Mouse (Mus musculus): Measurements from ENCODE around the gene Fitm1. TPM values are rescaled to one million over a fixed set of nuclear protein-coding genes. Genes with fewer than 3 reads are reported as not detected.

The Fitm1 gene
- total RNA-seq, 2 experiments from 2014 or later = not detected

Other genes with a start within 250 kb of the Fitm1 start
- gene Dhrs4, start 96.9 kb upstream of the Fitm1 start, total RNA-seq (2021) = 10 to 100 TPM; 20.7 to 22.1 TPM
- 10 to 100 TPM; 47.0 to 66.6 TPM for gene Carmil3, start 85.0 kb upstream of the Fitm1 start, total RNA-seq (2021)
- 100 to 1,000 TPM; 664 to 669 TPM for gene Cpne6, start 65.2 kb upstream of the Fitm1 start, total RNA-seq (2021)
- 1 to 10 TPM; 2.1 to 2.2 TPM for gene Nrl, start 50.6 kb upstream of the Fitm1 start, total RNA-seq (2021)
- 10 to 100 TPM; 37.2 to 37.8 TPM for gene Pck2, start 35.4 kb upstream of the Fitm1 start, total RNA-seq (2021)
- gene Dcaf11, start 15.6 kb upstream of the Fitm1 start, total RNA-seq (2021) = 10 to 100 TPM; 72.7 to 86.4 TPM
- gene A730061H03Rik, start 15.2 kb upstream of the Fitm1 start, total RNA-seq (2021) = under 1 TPM; 0.89 to 0.92 TPM
- 10 to 100 TPM; 49.3 to 56.6 TPM for gene Psme1, start 2.5 kb downstream of the Fitm1 start, total RNA-seq (2021)
- 10 to 100 TPM; 47.2 to 56.6 TPM for gene Emc9, start 9.7 kb downstream of the Fitm1 start, total RNA-seq (2021)
- gene Psme2, start 15.5 kb downstream of the Fitm1 start, total RNA-seq (2021) = 10 to 100 TPM; 47.9 to 55.6 TPM
- 10 to 100 TPM; 36.4 to 41.9 TPM for gene Rnf31, start 16.1 kb downstream of the Fitm1 start, total RNA-seq (2021)
- 10 to 100 TPM in 1 of 2 experiments, 1 to 10 TPM in 1; 9.6 to 12.2 TPM for gene Irf9, start 28.0 kb downstream of the Fitm1 start, total RNA-seq (2021)
- gene Rec8, start 42.4 kb downstream of the Fitm1 start, total RNA-seq (2021) = 1 to 10 TPM; 1.2 to 2.7 TPM
- 100 to 1,000 TPM; 118 to 121 TPM for gene Ipo4, start 60.3 kb downstream of the Fitm1 start, total RNA-seq (2021)
- gene Gm49378, start 62.3 kb downstream of the Fitm1 start, total RNA-seq (2021) = 1 to 10 TPM; 2.1 to 6.3 TPM
- 10 to 100 TPM; 42.2 to 49.7 TPM for gene Tm9sf1, start 68.2 kb downstream of the Fitm1 start, total RNA-seq (2021)
- gene Tssk4, start 74.6 kb downstream of the Fitm1 start, total RNA-seq (2021) = under 1 TPM; 0.71 to 0.94 TPM
- 10 to 100 TPM; 49.2 to 50.4 TPM for gene Mdp1, start 84.9 kb downstream of the Fitm1 start, total RNA-seq (2021)
- 10 to 100 TPM; 26.8 to 29.3 TPM for gene Gmpr2, start 96.3 kb downstream of the Fitm1 start, total RNA-seq (2021)
- 100 to 1,000 TPM; 303 to 311 TPM for gene Nedd8, start 96.5 kb downstream of the Fitm1 start, total RNA-seq (2021)
- gene Tinf2, start 106.2 kb downstream of the Fitm1 start, total RNA-seq (2021) = 10 to 100 TPM; 14.0 to 14.9 TPM
- under 1 TPM; 0.17 to 0.23 TPM for gene Tgm1, start 138.3 kb downstream of the Fitm1 start, total RNA-seq (2021)
- 10 to 100 TPM; 40.1 to 45.0 TPM for gene Rabggta, start 146.6 kb downstream of the Fitm1 start, total RNA-seq (2021)
- 10 to 100 TPM; 78.3 to 94.9 TPM for gene Dhrs1, start 170.1 kb downstream of the Fitm1 start, total RNA-seq (2021)
- 10 to 100 TPM; 13.4 to 13.6 TPM for gene Nop9, start 170.1 kb downstream of the Fitm1 start, total RNA-seq (2021)
- gene Cideb, start 182.8 kb downstream of the Fitm1 start, total RNA-seq (2021) = 1 to 10 TPM; 1.4 to 2.1 TPM
- under 1 TPM; 0.10 to 0.19 TPM for gene Ltb4r2, start 185.8 kb downstream of the Fitm1 start, total RNA-seq (2021)
- gene Ltb4r1, start 190.3 kb downstream of the Fitm1 start, total RNA-seq (2021) = under 1 TPM in 1 of 2 experiments, not detected in 1; 0.32 TPM
- 1 to 10 TPM; 3.9 to 5.9 TPM for gene Adcy4, start 208.5 kb downstream of the Fitm1 start, total RNA-seq (2021)
- 1 to 10 TPM in 1 of 2 experiments, under 1 TPM in 1; 0.61 to 1.2 TPM for gene Ripk3, start 213.2 kb downstream of the Fitm1 start, total RNA-seq (2021)
- gene Nfatc4, start 247.5 kb downstream of the Fitm1 start, total RNA-seq (2021) = 1 to 10 TPM; 1.6 to 3.9 TPM

Data from layer of hippocampus, postnatal 25 days (tissue).